Comparison of ENCODE assay signal across 30 mouse cellular contexts in genomic region chr4:124762858-124763452, GRCm38 (mm10). TPM values are rescaled to one million over a fixed set of nuclear protein-coding genes. Genes with fewer than 3 reads are reported as not detected.
A peak's percentile ranks its signal among the peaks of the same experiment; 100 is the strongest.
DNase-seq lines count a peak whose midpoint lies in the region; ATAC-seq lines count a peak whose summit lies in the region.
"Had no signal": no experiment of that assay in that cellular context is flagged by ENCODE, and none has a peak within 500 bp of the region (broad histone marks: within the 10 kb centered on the region; RNA-seq: fewer than 3 reads in every experiment).

No protein-coding gene starts in this region.

- H3K4me3 ChIP-seq in midbrain, embryonic 11.5 days (ENCODE audit: low read depth, low read length) = no peak overlapping the region
- H3K4me3 ChIP-seq in midbrain, embryonic 15.5 days = no peak overlapping the region
- H3K4me3 ChIP-seq: embryonic facial prominence, embryonic 12.5 days; embryonic facial prominence, embryonic 15.5 days; forebrain, embryonic 12.5 days; forebrain, embryonic 15.5 days; gastrocnemius, adult 2 months; heart, embryonic 12.5 days; heart, embryonic 15.5 days; hindbrain, embryonic 10.5 days; hindbrain, embryonic 13.5 days; intestine, embryonic 15.5 days had no signal

- no peak overlapping the region for H3K9ac ChIP-seq in midbrain, embryonic 11.5 days (ENCODE audit: low read length)
- H3K9ac ChIP-seq in midbrain, embryonic 15.5 days = no peak overlapping the region
- H3K9ac ChIP-seq: embryonic facial prominence, embryonic 12.5 days; embryonic facial prominence, embryonic 15.5 days; forebrain, embryonic 12.5 days; forebrain, embryonic 15.5 days; heart, embryonic 12.5 days; heart, embryonic 15.5 days; hindbrain, embryonic 13.5 days; intestine, embryonic 15.5 days had no signal

- no peaks in the 10 kb centered on the region for H3K27me3 ChIP-seq in midbrain, embryonic 11.5 days (ENCODE audit: control insufficient read depth, insufficient read depth, low read length)
- no peaks in the 10 kb centered on the region for H3K27me3 ChIP-seq in midbrain, embryonic 15.5 days (replicated peaks)
- H3K27me3 ChIP-seq: CH12.LX; embryonic facial prominence, embryonic 12.5 days; embryonic facial prominence, embryonic 15.5 days; forebrain, embryonic 12.5 days; forebrain, embryonic 15.5 days; heart, embryonic 12.5 days; heart, embryonic 15.5 days; hindbrain, embryonic 13.5 days; intestine, embryonic 15.5 days; Patski had no signal

- peak; percentile 77 for ATAC-seq in frontal cortex, adult (ENCODE audit: low TSS enrichment)
- ATAC-seq in midbrain, embryonic 11.5 days (ENCODE audit: low FRiP score) = no peak
- ATAC-seq in midbrain, embryonic 15.5 days (replicated peaks) = no peak
- peak; percentile 12; the same call in 1 of the 2 replicates for ATAC-seq in granulocyte monocyte progenitor cell, adult 5-6 weeks (replicated peaks; ENCODE audit: poor library complexity, severe bottlenecking)
- ATAC-seq: forebrain, embryonic 15.5 days; hindbrain, embryonic 16.5 days; intestine, embryonic 15.5 days; Patski had no signal

- 91% methylated on average over 6 of the region's 6 CpGs for WGBS in midbrain, embryonic 11.5 days
- WGBS in midbrain, embryonic 15.5 days = 90% methylated on average over 6 of the region's 6 CpGs

- no peaks in the 10 kb centered on the region for H3K4me1 ChIP-seq in midbrain, embryonic 11.5 days (ENCODE audit: control insufficient read depth, insufficient read depth, low read length)
- no peaks in the 10 kb centered on the region for H3K4me1 ChIP-seq in midbrain, embryonic 15.5 days
- H3K4me1 ChIP-seq: embryonic facial prominence, embryonic 12.5 days; embryonic facial prominence, embryonic 15.5 days; forebrain, embryonic 12.5 days; hindbrain, embryonic 10.5 days; hindbrain, embryonic 13.5 days had no signal

- DNase-seq in frontal cortex, postnatal 25 days (ENCODE audit: low spot score in 2 of 2) = no peak
- DNase-seq in midbrain, embryonic 11.5 days (ENCODE audit: low spot score, missing footprints) = peak; percentile 45
- DNase-seq in adrenal gland, adult 18-20 months (ENCODE audit: low spot score in 2 of 2) = no peak
- no peak for DNase-seq in adrenal gland, postnatal 4 days (ENCODE audit: low spot score in 2 of 2)
- DNase-seq: adrenal gland, adult 2 months; adrenal gland, postnatal 14 days; B cell, adult 2 months; cerebellum, adult 18-20 months; cerebellum, adult 9-10 months; cerebellum, postnatal 14 days; gastrocnemius, adult 2 months; gastrocnemius, postnatal 14 days; heart, postnatal 10 days; heart, postnatal 36 days had no signal

- H3K4me2 ChIP-seq in midbrain, embryonic 11.5 days = no peak overlapping the region
- no peak overlapping the region for H3K4me2 ChIP-seq in midbrain, embryonic 15.5 days
- H3K4me2 ChIP-seq: embryonic facial prominence, embryonic 12.5 days; embryonic facial prominence, embryonic 15.5 days; forebrain, embryonic 12.5 days; forebrain, embryonic 15.5 days; heart, embryonic 12.5 days; heart, embryonic 15.5 days; hindbrain, embryonic 13.5 days; intestine, embryonic 15.5 days had no signal

- H3K27ac ChIP-seq in midbrain, embryonic 11.5 days (ENCODE audit: low read depth, low read length) = no peak overlapping the region
- no peak overlapping the region for H3K27ac ChIP-seq in midbrain, embryonic 15.5 days
- H3K27ac ChIP-seq: embryonic facial prominence, embryonic 12.5 days; embryonic facial prominence, embryonic 15.5 days; forebrain, embryonic 12.5 days; forebrain, embryonic 15.5 days; gastrocnemius, adult 2 months; heart, embryonic 15.5 days; hindbrain, embryonic 10.5 days; hindbrain, embryonic 13.5 days; intestine, embryonic 15.5 days had no signal

- H3K36me3 ChIP-seq in midbrain, embryonic 11.5 days (ENCODE audit: control insufficient read depth, insufficient read depth, low read length) = no peaks in the 10 kb centered on the region
- no peaks in the 10 kb centered on the region; the same call in 1 of the 2 replicates for H3K36me3 ChIP-seq in midbrain, embryonic 15.5 days (replicated peaks)
- H3K36me3 ChIP-seq: embryonic facial prominence, embryonic 12.5 days; forebrain, embryonic 15.5 days; heart, embryonic 15.5 days; intestine, embryonic 15.5 days had no signal

- no peaks in the 10 kb centered on the region for H3K9me3 ChIP-seq in midbrain, embryonic 11.5 days (ENCODE audit: control insufficient read depth, low read length)
- no peaks in the 10 kb centered on the region for H3K9me3 ChIP-seq in midbrain, embryonic 15.5 days
- H3K9me3 ChIP-seq: embryonic facial prominence, embryonic 12.5 days; embryonic facial prominence, embryonic 15.5 days; forebrain, embryonic 12.5 days; forebrain, embryonic 15.5 days; G1E; heart, embryonic 12.5 days; heart, embryonic 15.5 days; hindbrain, embryonic 10.5 days; hindbrain, embryonic 13.5 days; intestine, embryonic 15.5 days had no signal

RNA-seq across cellular contexts. Expression of gene Inpp5b, which starts 21.3 kb away (rescaled TPM):
- 24.6 and 28.2 TPM in 2 replicates for polyA plus RNA-seq in midbrain, embryonic 11.5 days (2014; fragmentation: Nextera tagmentation; extraction: Ambion mirVana)
- 22.4 and 29.1 TPM in 2 replicates for polyA plus RNA-seq in midbrain, embryonic 15.5 days (2015; fragmentation: Nextera tagmentation; extraction: Ambion mirVana)
- 31.5 and 52.6 TPM in 2 replicates for total RNA-seq in granulocyte monocyte progenitor cell, adult 5-6 weeks (2014; fragmentation: Nextera tagmentation)
- 21.1 and 24.6 TPM in 2 replicates for total RNA-seq in granulocyte monocyte progenitor cell, adult 5-6 weeks (2017)
- 10 to 100 TPM; 16.9 to 18.8 TPM for total RNA-seq in adrenal gland, adult 18-20 months (2021)
- total RNA-seq in adrenal gland, postnatal 4 days (2021) = 10 to 100 TPM; 25.2 to 32.0 TPM

RNA-seq across cellular contexts. Expression of gene Mtf1, which starts 38.9 kb away (rescaled TPM):
- 12.9 and 16.7 TPM in 2 replicates for polyA plus RNA-seq in midbrain, embryonic 11.5 days (2014; fragmentation: Nextera tagmentation; extraction: Ambion mirVana)
- 13.7 and 16.0 TPM in 2 replicates for polyA plus RNA-seq in midbrain, embryonic 15.5 days (2015; fragmentation: Nextera tagmentation; extraction: Ambion mirVana)
- total RNA-seq in granulocyte monocyte progenitor cell, adult 5-6 weeks (2014; fragmentation: Nextera tagmentation) = 37.9 and 42.6 TPM in 2 replicates
- 11.3 and 26.3 TPM in 2 replicates for total RNA-seq in granulocyte monocyte progenitor cell, adult 5-6 weeks (2017)
- 10 to 100 TPM; 27.0 TPM for total RNA-seq in adrenal gland, adult 18-20 months (2021)
- total RNA-seq in adrenal gland, postnatal 4 days (2021) = 10 to 100 TPM; 25.0 to 27.8 TPM

RNA-seq across cellular contexts. Expression of gene Sf3a3, which starts 48.4 kb away (rescaled TPM):
- 221 and 236 TPM in 2 replicates for polyA plus RNA-seq in midbrain, embryonic 11.5 days (2014; fragmentation: Nextera tagmentation; extraction: Ambion mirVana)
- polyA plus RNA-seq in midbrain, embryonic 15.5 days (2015; fragmentation: Nextera tagmentation; extraction: Ambion mirVana) = 110 and 112 TPM in 2 replicates
- total RNA-seq in granulocyte monocyte progenitor cell, adult 5-6 weeks (2014; fragmentation: Nextera tagmentation) = 90.7 and 105 TPM in 2 replicates
- 167 and 170 TPM in 2 replicates for total RNA-seq in granulocyte monocyte progenitor cell, adult 5-6 weeks (2017)
- 10 to 100 TPM; 33.1 to 34.9 TPM for total RNA-seq in adrenal gland, adult 18-20 months (2021)
- 10 to 100 TPM; 58.4 to 62.7 TPM for total RNA-seq in adrenal gland, postnatal 4 days (2021)

Comparison
In these comparisons a context has a peak if more than half of its experiments do, and no peak if none do; other contexts are left out.
1. ATAC-seq: peak in frontal cortex, adult (single experiment) and granulocyte monocyte progenitor cell, adult 5-6 weeks (single experiment); none in midbrain, embryonic 11.5 days (single experiment) and midbrain, embryonic 15.5 days (single experiment).